Mouse (Mus musculus) spleen, adult 2 months (tissue): ENCODE results near the gene Slc25a11.

Experiments
- CTCF ChIP-seq: fragments of 200-500 bp; IDR thresholded peaks from 2 replicates; pipeline ENCODE4 v1.5.1; 2011; ENCODE audit warnings: mild to moderate bottlenecking, inconsistent platforms; ENCODE audit not compliant: insufficient read depth, insufficient read length, insufficient replicate concordance; ENCODE audit errors: extremely low read depth
- POLR2A ChIP-seq: fragments of 200-500 bp; IDR thresholded peaks from 2 replicates; pipeline ENCODE4 v1.6.1; 2011; ENCODE audit warnings: low read depth, low read length, inconsistent platforms

DNA sequence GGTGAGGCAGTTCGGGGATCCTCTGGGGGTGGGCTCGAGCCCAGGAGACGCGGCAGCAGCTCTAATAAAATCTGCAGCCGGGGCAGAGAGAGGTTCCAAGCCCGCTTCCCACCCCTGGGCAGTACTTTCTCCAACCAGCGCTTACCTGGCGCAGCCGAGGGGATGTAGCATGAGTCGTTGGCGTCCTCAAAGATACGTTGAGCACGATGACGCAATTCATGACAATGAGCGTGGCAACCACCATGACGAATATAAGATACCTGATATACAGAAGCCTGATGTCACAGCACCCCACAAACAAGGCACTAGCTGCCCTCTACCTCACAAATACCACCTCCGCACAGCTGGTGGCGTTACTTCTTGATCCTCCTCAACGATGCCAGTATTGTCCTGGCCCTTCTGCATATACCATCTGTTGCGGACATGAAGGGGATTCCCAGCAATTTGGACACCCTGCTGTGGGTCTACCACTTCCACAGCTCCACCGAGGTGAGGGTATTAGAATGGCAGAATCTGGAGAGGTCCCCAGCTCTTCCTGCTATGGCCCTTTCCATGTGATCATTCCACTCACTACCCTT is 31.7 kb downstream of the Slc25a11 start, which contains the start of gene 4930544D05Rik:
- TF ChIP-seq CTCF (no peak), POLR2A (no peak)
